Mouse (Mus musculus) megakaryocyte, embryonic 14.5 days (primary cell): ENCODE results near the gene Syp. TPM values are rescaled to one million over a fixed set of nuclear protein-coding genes. Genes with fewer than 3 reads are reported as not detected.

Experiments
- H3K27me3 ChIP-seq: replicated peaks from 2 replicates; pipeline ENCODE3; 2012; ENCODE audit warnings: inconsistent platforms
- H3K36me3 ChIP-seq: replicated peaks from 2 replicates; pipeline ENCODE3; 2012; ENCODE audit warnings: low read length, inconsistent platforms, mixed read lengths
- H3K4me1 ChIP-seq: 2 replicates; pipeline ENCODE4 v1.6.1; 2012; ENCODE audit warnings: inconsistent platforms
- H3K4me3 ChIP-seq: replicated peaks from 2 replicates; pipeline ENCODE3; 2012; ENCODE audit warnings: moderate library complexity, mild to moderate bottlenecking, inconsistent platforms
- H3K9me3 ChIP-seq: 2 replicates; pipeline ENCODE4 v1.6.1; 2012; ENCODE audit warnings: inconsistent platforms
- FLI1 ChIP-seq: IDR thresholded peaks from 2 replicates; pipeline ENCODE4 v1.6.1; 2012; ENCODE audit warnings: low read length, inconsistent platforms, mixed read lengths
- GATA1 ChIP-seq: IDR thresholded peaks from 3 replicates; pipeline ENCODE4 v1.6.1; 2012; ENCODE audit warnings: mixed read lengths, low read length, inconsistent platforms, borderline replicate concordance
- polyA plus RNA-seq: library from polyadenylated mRNA; stranded (reverse); fragments of >175 nt; gene quantifications from 2 replicates; pipeline ENCODE4 v1.2.3, GENCODE M21; 2012; ENCODE audit warnings: low replicate concordance; ENCODE audit not compliant: insufficient read depth

Gene Syp
- polyA plus RNA-seq, 1 experiment = 1.4 TPM

DNA sequence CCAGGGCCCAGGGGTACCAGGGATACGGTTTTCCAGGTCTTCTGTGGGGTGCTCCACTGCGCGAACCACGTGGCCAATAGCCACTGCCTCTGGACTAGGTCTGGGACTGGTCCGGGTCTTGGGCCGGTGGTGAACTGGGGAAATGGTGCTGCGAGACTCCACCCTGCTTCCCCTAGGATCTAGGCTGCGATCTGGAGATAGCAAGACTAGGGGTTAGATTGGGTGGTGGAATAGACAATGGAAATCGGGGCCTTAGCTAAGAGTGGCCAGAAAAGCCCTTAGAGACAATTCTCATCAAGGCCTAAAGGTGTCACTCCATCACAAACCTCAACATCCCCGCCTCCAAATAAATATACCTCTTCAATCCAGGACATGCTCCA lies 36.7 kb downstream of the Syp start:
- H3K4me1 ChIP-seq = peaks cover 37% of the 10 kb centered on the region
- no peaks in the 10 kb centered on the region; the same call in 1 of the 2 replicates for H3K9me3 ChIP-seq
- H3K4me3 ChIP-seq = no peak overlapping the region
- no peaks in the 10 kb centered on the region for H3K36me3 ChIP-seq
- peaks cover 32% of the 10 kb centered on the region for H3K27me3 ChIP-seq
- no peak for TF ChIP-seq FLI1
- no peak for TF ChIP-seq GATA1

DNA sequence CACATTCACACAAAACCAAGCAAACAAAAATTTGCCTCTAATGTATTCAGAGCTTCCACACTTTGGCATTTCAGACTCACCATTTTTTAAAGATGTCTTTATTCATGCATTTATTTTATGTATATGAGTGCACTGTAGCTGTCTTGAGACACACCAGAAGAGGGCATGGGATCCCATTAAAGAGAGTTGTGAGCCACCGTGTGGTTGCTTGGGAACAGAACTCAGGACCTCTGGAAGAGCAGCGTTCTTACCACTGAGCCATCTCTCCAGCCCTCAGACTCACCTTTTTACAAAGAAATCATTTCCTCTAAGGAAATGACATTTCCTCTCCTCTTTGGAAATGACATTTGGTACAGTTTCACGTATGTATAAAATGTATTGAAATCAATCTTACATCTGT lies 40.7 kb downstream of the Syp start:
- Histone ChIP-seq H3K9me3 (no peaks in the 10 kb centered on the region), H3K4me3 (no peak overlapping the region)
- TF ChIP-seq GATA1 = no peak
- no peak for TF ChIP-seq FLI1

DNA sequence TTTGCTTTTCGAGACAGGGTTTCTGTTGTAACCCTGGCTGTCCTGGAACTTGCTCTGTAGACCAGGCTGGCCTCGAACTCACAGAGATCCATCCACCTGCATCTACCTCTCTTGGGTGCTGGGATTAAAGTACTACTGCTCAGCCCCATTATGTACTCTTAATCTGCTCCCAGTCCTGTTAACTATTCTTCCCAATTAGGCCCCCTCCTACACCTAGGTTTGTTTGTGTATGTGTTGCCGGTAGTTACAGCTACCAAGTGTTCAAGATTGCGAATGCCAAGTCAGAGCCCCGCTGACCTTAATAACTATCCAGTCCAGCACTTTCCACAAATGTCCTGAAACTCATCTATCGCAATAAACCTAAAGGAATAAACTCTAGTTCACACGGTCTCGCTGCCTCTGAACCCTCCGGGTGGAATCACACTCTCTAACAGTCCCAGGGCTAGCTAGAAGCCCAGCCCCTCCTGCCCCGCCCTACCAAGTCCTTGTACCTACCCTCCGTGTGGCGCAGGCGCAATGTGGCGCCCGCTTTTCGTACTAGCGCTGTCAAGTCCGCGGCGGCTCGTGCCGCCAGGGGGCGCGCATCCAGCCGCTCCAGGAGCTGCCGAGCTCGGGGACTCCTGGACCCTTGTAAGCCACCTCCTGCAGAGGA lies 41.3 kb downstream of the Syp start:
- H3K4me3 ChIP-seq = peak overlapping the region; percentile 89
- TF ChIP-seq FLI1 (no peak), GATA1 (no peak)

More for the DNA sequence above, 40.7 kb downstream of the Syp start:
- Histone ChIP-seq H3K4me1 (peaks cover 17% of the 10 kb centered on the region), H3K27me3 (peaks cover 21% of the 10 kb centered on the region), H3K36me3 (no peaks in the 10 kb centered on the region)

DNA sequence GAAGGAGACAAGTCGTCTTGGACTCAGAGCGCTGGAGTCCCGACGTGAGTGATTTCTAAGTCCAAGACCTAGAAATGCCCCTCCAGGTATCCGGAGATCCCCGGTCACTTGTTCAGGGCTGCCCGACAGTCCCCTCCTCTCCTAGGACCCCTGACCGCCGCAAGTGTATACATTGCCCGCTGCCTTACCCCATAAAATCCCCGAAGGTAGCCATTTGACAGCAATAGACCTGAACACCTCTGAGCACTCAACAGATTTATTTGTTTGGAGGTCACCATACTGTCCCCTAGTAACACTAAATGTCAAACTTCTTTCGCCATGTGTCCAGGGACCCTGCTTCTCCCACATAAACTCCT lies 41.8 kb downstream of the Syp start:
- H3K4me3 ChIP-seq = peak overlapping the region; percentile 89
- TF ChIP-seq FLI1 (no peak), GATA1 (no peak)
- peaks cover 17% of the 10 kb centered on the region for H3K27me3 ChIP-seq
- no peaks in the 10 kb centered on the region for H3K36me3 ChIP-seq
- peaks cover 6% of the 10 kb centered on the region; the same call in 1 of the 2 replicates for H3K4me1 ChIP-seq
- H3K9me3 ChIP-seq = no peaks in the 10 kb centered on the region

More for the DNA sequence above, 41.3 kb downstream of the Syp start:
- H3K27me3 ChIP-seq = peaks cover 21% of the 10 kb centered on the region
- no peaks in the 10 kb centered on the region for H3K36me3 ChIP-seq
- no peaks in the 10 kb centered on the region for H3K9me3 ChIP-seq
- H3K4me1 ChIP-seq = peaks cover 11% of the 10 kb centered on the region

GRCm38 (mm10) chrX:7680864-7681263 lies 42.6 kb downstream of the Syp start, which contains the start of gene Magix:
TSS of gene Magix (minus strand) at chrX:7681251.
- TF ChIP-seq GATA1 = no peak
- no peak for TF ChIP-seq FLI1
- peaks cover 6% of the 10 kb centered on the region; the same call in 1 of the 2 replicates for H3K4me1 ChIP-seq
- H3K4me3 ChIP-seq = peak within 1 kb of the TSS; percentile 89
- H3K36me3 ChIP-seq = no peaks in the 10 kb centered on the region
- no peaks in the 10 kb centered on the region for H3K9me3 ChIP-seq
- peaks cover 9% of the 10 kb centered on the region for H3K27me3 ChIP-seq

GRCm38 (mm10) chrX:7688321-7688720 lies 50.0 kb downstream of the Syp start:
- Histone ChIP-seq H3K9me3 (no peaks in the 10 kb centered on the region), H3K4me3 (no peak overlapping the region), H3K4me1 (no peaks in the 10 kb centered on the region), H3K27me3 (peaks cover 21% of the 10 kb centered on the region), H3K36me3 (no peaks in the 10 kb centered on the region)
- no peak for TF ChIP-seq FLI1
- TF ChIP-seq GATA1 = no peak

GRCm38 (mm10) chrX:7690486-7690885 lies 52.2 kb downstream of the Syp start:
- no peak for TF ChIP-seq GATA1
- no peak for TF ChIP-seq FLI1
- H3K4me1 ChIP-seq = peaks cover 3% of the 10 kb centered on the region; the same call in 1 of the 2 replicates
- H3K9me3 ChIP-seq = no peaks in the 10 kb centered on the region
- H3K4me3 ChIP-seq = no peak overlapping the region
- peaks cover 17% of the 10 kb centered on the region for H3K27me3 ChIP-seq
- H3K36me3 ChIP-seq = no peaks in the 10 kb centered on the region

DNA sequence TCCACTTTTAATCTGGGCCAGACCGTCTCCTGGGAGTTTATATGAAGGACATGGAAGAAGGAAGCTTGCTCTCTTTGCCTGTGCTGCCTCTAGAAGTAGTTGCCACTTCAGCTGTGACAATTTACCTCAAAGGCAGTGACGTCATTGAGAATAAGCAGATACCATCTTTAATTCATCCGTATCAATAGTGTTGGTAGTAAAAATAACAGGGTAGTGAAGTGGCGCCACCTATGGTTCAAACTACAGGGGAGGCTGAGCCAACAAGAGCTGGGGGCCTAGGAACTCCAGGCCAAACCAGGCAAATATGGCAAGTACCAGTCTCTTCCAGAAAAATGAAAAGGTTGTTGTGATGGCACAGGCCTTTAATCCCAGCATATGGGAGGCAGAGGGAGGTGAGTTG lies 54.6 kb downstream of the Syp start:
- Histone ChIP-seq H3K4me3 (no peak overlapping the region), H3K9me3 (no peaks in the 10 kb centered on the region), H3K4me1 (peaks cover 3% of the 10 kb centered on the region; the same call in 1 of the 2 replicates), H3K36me3 (no peaks in the 10 kb centered on the region), H3K27me3 (peaks cover 7% of the 10 kb centered on the region)
- no peak for TF ChIP-seq GATA1
- no peak for TF ChIP-seq FLI1

DNA sequence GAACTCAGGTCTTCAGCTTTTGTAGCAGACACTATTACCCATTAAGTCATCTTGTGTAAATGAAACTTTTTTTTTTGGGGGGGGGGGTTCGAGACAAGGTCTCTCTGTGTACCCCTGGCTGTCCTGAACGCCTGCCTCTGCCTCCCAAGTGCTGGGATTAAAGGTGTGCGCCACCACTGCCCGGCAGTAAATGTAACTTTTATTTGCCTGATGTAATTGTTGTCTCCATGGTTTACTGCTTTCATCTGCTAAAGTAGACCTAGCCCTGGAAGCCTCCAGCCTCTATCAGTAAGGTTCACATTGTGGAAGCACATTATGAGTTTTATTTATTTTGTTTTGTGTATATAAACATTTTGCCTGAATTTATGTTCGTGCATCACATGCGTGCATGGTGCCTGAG lies 58.2 kb downstream of the Syp start:
- TF ChIP-seq FLI1 = no peak
- no peak for TF ChIP-seq GATA1
- Histone ChIP-seq H3K36me3 (peaks cover 30% of the 10 kb centered on the region), H3K4me3 (peak overlapping the region; percentile 92), H3K4me1 (peaks cover 15% of the 10 kb centered on the region), H3K27me3 (no peaks in the 10 kb centered on the region), H3K9me3 (no peaks in the 10 kb centered on the region)

DNA sequence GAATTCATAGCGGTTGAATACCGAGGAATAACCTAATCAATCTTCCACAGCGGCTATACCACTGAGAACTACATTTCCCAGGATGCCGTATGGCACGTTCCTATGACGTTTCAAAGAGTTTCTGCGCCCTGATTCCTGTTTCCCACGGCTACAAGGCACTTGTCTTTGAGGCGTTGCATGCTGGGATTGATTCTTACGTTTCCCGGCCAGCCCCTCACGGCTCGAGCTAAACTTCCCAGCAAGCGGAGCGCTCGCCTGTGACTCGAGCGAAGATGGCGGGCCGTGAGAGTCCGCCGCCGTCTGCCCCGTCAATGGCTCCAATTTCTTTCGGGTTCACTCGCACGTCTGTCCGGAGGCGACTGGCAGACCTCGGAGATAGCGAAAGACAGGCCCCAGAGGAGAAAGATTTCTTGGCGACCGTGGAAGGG lies 58.7 kb downstream of the Syp start, which contains the start of gene Gpkow:
TSS of gene Gpkow (plus strand) at position 178 of the 428 bp plus-strand sequence.
- H3K36me3 ChIP-seq = peaks cover 35% of the 10 kb centered on the region
- peak within 1 kb of the TSS; percentile 92 for H3K4me3 ChIP-seq
- H3K9me3 ChIP-seq = no peaks in the 10 kb centered on the region
- no peak for TF ChIP-seq FLI1
- TF ChIP-seq GATA1 = no peak
- no peaks in the 10 kb centered on the region for H3K27me3 ChIP-seq
- peaks cover 15% of the 10 kb centered on the region for H3K4me1 ChIP-seq

Other genes with a start within 250 kb of the Syp start
- 3.1 TPM in 1 of 2 replicates, not detected in the other for gene Foxp3, start 64.8 kb upstream of the Syp start, polyA plus RNA-seq
- 0.54 and 1.3 TPM in 2 replicates for gene Ppp1r3f, start 64.2 kb upstream of the Syp start, polyA plus RNA-seq
- 19.9 and 25.1 TPM in 2 replicates for gene Ccdc22, start 33.0 kb upstream of the Syp start, polyA plus RNA-seq
- 0.03 TPM in 1 of 2 replicates, not detected in the other for gene Cacna1f, start 31.4 kb upstream of the Syp start, polyA plus RNA-seq
- 3.0 and 5.9 TPM in 2 replicates for gene Prickle3, start 18.8 kb downstream of the Syp start, polyA plus RNA-seq
- gene Plp2, start 32.9 kb downstream of the Syp start, polyA plus RNA-seq = 18.5 and 29.3 TPM in 2 replicates
- gene Magix, start 42.8 kb downstream of the Syp start, polyA plus RNA-seq = not detected in 2 replicates
- gene Gpkow, start 58.7 kb downstream of the Syp start, polyA plus RNA-seq = 2.4 TPM in 1 of 2 replicates, not detected in the other
- gene Wdr45, start 75.9 kb downstream of the Syp start, polyA plus RNA-seq = 8.7 and 24.6 TPM in 2 replicates
- gene Gm45208, start 83.8 kb downstream of the Syp start, polyA plus RNA-seq = 12.9 TPM in 1 of 2 replicates, not detected in the other
- 28.2 and 91.3 TPM in 2 replicates for gene Praf2, start 90.0 kb downstream of the Syp start, polyA plus RNA-seq
- 8.5 and 31.6 TPM in 2 replicates for gene Ccdc120, start 112.4 kb downstream of the Syp start, polyA plus RNA-seq
- gene Tfe3, start 124.1 kb downstream of the Syp start, polyA plus RNA-seq = 17.5 and 17.8 TPM in 2 replicates
- 7.5 and 16.3 TPM in 2 replicates for gene Gripap1, start 151.3 kb downstream of the Syp start, polyA plus RNA-seq
- 0.15 TPM in 1 of 2 replicates, not detected in the other for gene Kcnd1, start 183.8 kb downstream of the Syp start, polyA plus RNA-seq
- gene Otud5, start 202.9 kb downstream of the Syp start, polyA plus RNA-seq = 89.2 and 180 TPM in 2 replicates
- 177 and 348 TPM in 2 replicates for gene Pim2, start 239.8 kb downstream of the Syp start, polyA plus RNA-seq
- gene Slc35a2, start 245.6 kb downstream of the Syp start, polyA plus RNA-seq = 99.5 and 147 TPM in 2 replicates